30 mouse cellular contexts compared by ENCODE assay signal in the genomic region with DNA sequence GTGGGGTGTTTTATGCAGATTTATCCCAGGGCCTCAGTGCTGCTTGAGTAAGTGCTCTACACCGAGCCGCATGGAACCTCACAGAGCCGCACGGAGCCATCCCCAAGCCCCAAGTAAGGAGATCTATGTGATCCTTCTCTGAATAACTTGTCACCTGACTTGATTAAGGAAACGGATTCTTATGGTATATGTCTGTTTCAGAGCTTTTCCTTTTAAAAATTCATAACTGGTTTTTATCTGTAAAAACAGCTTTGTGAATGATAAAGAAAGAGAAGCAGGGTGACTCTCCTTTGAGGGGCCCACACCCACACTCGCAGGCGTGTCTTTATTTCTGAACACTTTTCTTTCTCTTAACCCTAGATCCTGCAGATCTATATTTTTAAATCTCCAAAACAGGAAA. TPM values are rescaled to one million over a fixed set of nuclear protein-coding genes. Genes with fewer than 3 reads are reported as not detected.
A peak's percentile ranks its signal among the peaks of the same experiment; 100 is the strongest.
DNase-seq lines count a peak whose midpoint lies in the region; ATAC-seq and TF ChIP-seq lines count a peak whose summit lies in the region.
"Had no signal": no experiment of that assay in that cellular context is flagged by ENCODE, and none has a peak within 500 bp of the region (broad histone marks: within the 10 kb centered on the region; RNA-seq: fewer than 3 reads in every experiment).

No protein-coding gene starts in this region.

- H3K4me3 ChIP-seq in E14TG2a.4 (replicated peaks; ENCODE audit: low read length), result 0 out of 2 replicates have a peak overlapping the region, but pooled peaks have one; percentile 37
- H3K4me3 ChIP-seq in liver, embryonic 11.5 days (ENCODE audit: low read depth, low read length), result no peak overlapping the region
- no peak overlapping the region for H3K4me3 ChIP-seq in liver, postnatal 0 days (ENCODE audit: low read depth, low read length)
- H3K4me3 ChIP-seq in forebrain, embryonic 10.5 days, result no peak overlapping the region
- H3K4me3 ChIP-seq: embryonic facial prominence, embryonic 10.5 days; forebrain, embryonic 13.5 days; heart, embryonic 10.5 days; left cerebral cortex, adult 2 months; limb, embryonic 15.5 days; midbrain, embryonic 12.5 days had no signal

- peak; percentile 32 for DNase-seq in c-Kit-negative CD71-positive TER-119-positive erythroid progenitor cells, embryonic 14.5 days (ENCODE audit: low read depth, low spot score)
- DNase-seq in liver, embryonic 11.5 days (ENCODE audit: low spot score), result no peak
- DNase-seq in liver, postnatal 0 days, result no peak
- DNase-seq in forebrain, embryonic 10.5 days (ENCODE audit: extremely low spot score, low spot score), result no peak
- DNase-seq: adrenal gland, postnatal 14 days; cerebellum, adult 11-12 months; cerebellum, postnatal 10 days; heart, postnatal 4 days; kidney, adult 2 months; kidney, postnatal 25 days; left cerebral cortex, postnatal 4 days; lung, postnatal 4 days; thymus, adult 18-20 months had no signal

- H3K27me3 ChIP-seq in E14TG2a.4 (ENCODE audit: insufficient read depth, low read length), result no peaks in the 10 kb centered on the region
- no peaks in the 10 kb centered on the region for H3K27me3 ChIP-seq in liver, embryonic 11.5 days (replicated peaks; ENCODE audit: control insufficient read depth, insufficient read depth, low read length)
- no peaks in the 10 kb centered on the region for H3K27me3 ChIP-seq in liver, postnatal 0 days (ENCODE audit: insufficient read depth, low read length)
- no peaks in the 10 kb centered on the region for H3K27me3 ChIP-seq in forebrain, embryonic 10.5 days (ENCODE audit: poor library complexity, severe bottlenecking)
- H3K27me3 ChIP-seq: limb, embryonic 15.5 days; midbrain, embryonic 12.5 days had no signal

- H3K4me2 ChIP-seq in liver, embryonic 11.5 days, result peak overlapping the region; percentile 43
- peak overlapping the region; percentile 40 for H3K4me2 ChIP-seq in liver, postnatal 0 days (ENCODE audit: low read depth, low read length)
- H3K4me2 ChIP-seq: forebrain, embryonic 13.5 days; hindbrain, embryonic 14.5 days; limb, embryonic 15.5 days; midbrain, embryonic 12.5 days had no signal

- H3K4me1 ChIP-seq in E14TG2a.4 (replicated peaks; ENCODE audit: low read depth, low read length), result peaks cover 86% of the 10 kb centered on the region
- H3K4me1 ChIP-seq in liver, embryonic 11.5 days (replicated peaks; ENCODE audit: control insufficient read depth, insufficient read depth, low read length), result peaks cover 59% of the 10 kb centered on the region
- peaks cover 35% of the 10 kb centered on the region for H3K4me1 ChIP-seq in liver, postnatal 0 days (ENCODE audit: insufficient read depth)
- H3K4me1 ChIP-seq in forebrain, embryonic 10.5 days, result peaks cover 4% of the 10 kb centered on the region; the same call in 1 of the 2 replicates
- H3K4me1 ChIP-seq: embryonic facial prominence, embryonic 10.5 days; forebrain, embryonic 13.5 days; limb, embryonic 15.5 days; midbrain, embryonic 12.5 days had no signal

- 0 out of 2 replicates have a peak, but pooled peaks have one; percentile 2 for TF ChIP-seq CTCF in E14TG2a.4 (conservative IDR thresholded peaks at IDR 0.05; ENCODE audit: low read length)
- no peak for TF ChIP-seq CTCF in liver, postnatal 0 days (IDR thresholded peaks at IDR 0.05; ENCODE audit: low read depth)

- 61% methylated on average over 7 of the region's 7 CpGs for WGBS in liver, embryonic 11.5 days
- 66% methylated on average over 7 of the region's 7 CpGs for WGBS in liver, postnatal 0 days (ENCODE audit: insufficient replicate concordance)
- WGBS in forebrain, embryonic 10.5 days, result 93% methylated on average over 7 of the region's 7 CpGs

- H3K9ac ChIP-seq in liver, embryonic 11.5 days (ENCODE audit: low read depth, low read length), result no peak overlapping the region; the same call in 1 of the 2 replicates
- no peak overlapping the region for H3K9ac ChIP-seq in liver, postnatal 0 days (replicated peaks)
- H3K9ac ChIP-seq: forebrain, embryonic 13.5 days; hindbrain, embryonic 14.5 days; limb, embryonic 15.5 days; midbrain, embryonic 12.5 days had no signal

- peak; percentile 69 for ATAC-seq in liver, embryonic 11.5 days (replicated peaks; ENCODE audit: low FRiP score)
- peak; percentile 51 for ATAC-seq in liver, postnatal 0 days
- ATAC-seq in frontal cortex, adult (ENCODE audit: low TSS enrichment), result no peak
- no peak for ATAC-seq in megakaryocyte, adult 5-6 weeks (ENCODE audit: poor library complexity, severe bottlenecking)
- ATAC-seq: CD4-positive, CD25-positive, alpha-beta regulatory T cell, adult 4 months; forebrain, embryonic 13.5 days had no signal

- peaks cover 26% of the 10 kb centered on the region for H3K36me3 ChIP-seq in E14TG2a.4 (ENCODE audit: insufficient read depth, low read length)
- peaks cover 2% of the 10 kb centered on the region; the same call in 1 of the 2 replicates for H3K36me3 ChIP-seq in liver, embryonic 11.5 days (ENCODE audit: control insufficient read depth, insufficient read depth, low read length)
- no peaks in the 10 kb centered on the region for H3K36me3 ChIP-seq in liver, postnatal 0 days (replicated peaks; ENCODE audit: insufficient read depth, low read length)
- H3K36me3 ChIP-seq in forebrain, embryonic 10.5 days (replicated peaks), result no peaks in the 10 kb centered on the region
- H3K36me3 ChIP-seq: embryonic facial prominence, embryonic 10.5 days; heart, embryonic 10.5 days; limb, embryonic 15.5 days; midbrain, embryonic 12.5 days had no signal

- no peaks in the 10 kb centered on the region for H3K9me3 ChIP-seq in E14TG2a.4 (ENCODE audit: low read length)
- H3K9me3 ChIP-seq in liver, embryonic 11.5 days (ENCODE audit: control insufficient read depth, low read length), result no peaks in the 10 kb centered on the region
- H3K9me3 ChIP-seq in liver, postnatal 0 days (ENCODE audit: low read length), result no peaks in the 10 kb centered on the region
- H3K9me3 ChIP-seq in forebrain, embryonic 10.5 days, result no peaks in the 10 kb centered on the region
- H3K9me3 ChIP-seq: embryonic facial prominence, embryonic 10.5 days; forebrain, embryonic 13.5 days; heart, embryonic 10.5 days; limb, embryonic 15.5 days; midbrain, embryonic 12.5 days had no signal

- peak; percentile 84 for TF ChIP-seq EP300 in liver, postnatal 0 days (IDR thresholded peaks at IDR 0.05; ENCODE audit: low read depth)

- H3K27ac ChIP-seq in liver, embryonic 11.5 days (ENCODE audit: low read depth, low read length), result peak overlapping the region; percentile 91
- H3K27ac ChIP-seq in liver, postnatal 0 days (ENCODE audit: low read depth), result peak overlapping the region; percentile 53; the same call in 1 of the 2 replicates
- no peak overlapping the region for H3K27ac ChIP-seq in forebrain, embryonic 10.5 days
- H3K27ac ChIP-seq: embryonic facial prominence, embryonic 10.5 days; forebrain, embryonic 13.5 days; heart, embryonic 10.5 days; hindbrain, embryonic 14.5 days; left cerebral cortex, adult 2 months; limb, embryonic 15.5 days; midbrain, embryonic 12.5 days had no signal

RNA-seq across cellular contexts. Expression of gene Spn, which starts 1.5 kb away (rescaled TPM):
- polyA plus RNA-seq in liver, embryonic 11.5 days (2014; fragmentation: Nextera tagmentation; extraction: Ambion mirVana), result 12.7 and 14.4 TPM in 2 replicates
- polyA plus RNA-seq in liver, postnatal 0 days (2015; fragmentation: Nextera tagmentation; extraction: Ambion mirVana), result 4.9 and 5.6 TPM in 2 replicates
- polyA plus RNA-seq in forebrain, embryonic 10.5 days (2016; fragmentation: Nextera tagmentation; extraction: Ambion mirVana), result 0.07 and 0.10 TPM in 2 replicates
- total RNA-seq in megakaryocyte, adult 5-6 weeks (2015), result 74.6 and 82.8 TPM in 2 replicates
- total RNA-seq in megakaryocyte, adult 5-6 weeks (2017), result 241 and 246 TPM in 2 replicates
- polyA plus RNA-seq: hindbrain, embryonic 14.5 days had no signal

RNA-seq across cellular contexts. Expression of gene Qprt, which starts 17.1 kb away (rescaled TPM):
- polyA plus RNA-seq in liver, embryonic 11.5 days (2014; fragmentation: Nextera tagmentation; extraction: Ambion mirVana), result 43.8 and 44.2 TPM in 2 replicates
- 148 and 151 TPM in 2 replicates for polyA plus RNA-seq in liver, postnatal 0 days (2015; fragmentation: Nextera tagmentation; extraction: Ambion mirVana)
- polyA plus RNA-seq in forebrain, embryonic 10.5 days (2016; fragmentation: Nextera tagmentation; extraction: Ambion mirVana), result 11.3 and 12.3 TPM in 2 replicates
- total RNA-seq in megakaryocyte, adult 5-6 weeks (2015), result 2.0 and 3.3 TPM in 2 replicates
- total RNA-seq in megakaryocyte, adult 5-6 weeks (2017), result 1.1 and 2.8 TPM in 2 replicates

RNA-seq across cellular contexts. Expression of gene AI467606, which starts 47.9 kb away (rescaled TPM):
- 12.3 and 13.7 TPM in 2 replicates for polyA plus RNA-seq in liver, embryonic 11.5 days (2014; fragmentation: Nextera tagmentation; extraction: Ambion mirVana)
- 7.6 and 8.1 TPM in 2 replicates for polyA plus RNA-seq in liver, postnatal 0 days (2015; fragmentation: Nextera tagmentation; extraction: Ambion mirVana)
- polyA plus RNA-seq in forebrain, embryonic 10.5 days (2016; fragmentation: Nextera tagmentation; extraction: Ambion mirVana), result 0.74 TPM in 2 replicates
- 65.9 and 71.1 TPM in 2 replicates for total RNA-seq in megakaryocyte, adult 5-6 weeks (2015)
- 46.6 and 49.2 TPM in 2 replicates for total RNA-seq in megakaryocyte, adult 5-6 weeks (2017)

RNA-seq across cellular contexts. Expression of gene Zg16, which starts 52.0 kb away (rescaled TPM):
- not detected in 2 replicates for polyA plus RNA-seq in liver, embryonic 11.5 days (2014; fragmentation: Nextera tagmentation; extraction: Ambion mirVana)
- polyA plus RNA-seq in liver, postnatal 0 days (2015; fragmentation: Nextera tagmentation; extraction: Ambion mirVana), result 0.59 and 1.8 TPM in 2 replicates
- not detected in 2 replicates for polyA plus RNA-seq in forebrain, embryonic 10.5 days (2016; fragmentation: Nextera tagmentation; extraction: Ambion mirVana)
- total RNA-seq in megakaryocyte, adult 5-6 weeks (2015), result 0.96 TPM in 1 of 2 replicates, not detected in the other
- total RNA-seq in megakaryocyte, adult 5-6 weeks (2017), result not detected in 2 replicates
- total RNA-seq: adrenal gland, postnatal 14 days; ES-E14; gastrocnemius, adult 8-10 months; heart, postnatal 4 days; layer of hippocampus, adult 8-10 months; left cerebral cortex, adult 2 months; left cerebral cortex, postnatal 4 days; monocyte, adult 5-6 weeks; neutrophil, adult 5-6 weeks had no signal
- polyA plus RNA-seq: embryonic facial prominence, embryonic 10.5 days; forebrain, embryonic 13.5 days; heart, embryonic 10.5 days; hindbrain, embryonic 14.5 days; kidney, adult 2 months; limb, embryonic 15.5 days; lung, embryonic 16.5 days; midbrain, embryonic 12.5 days had no signal

RNA-seq across cellular contexts. Expression of gene Cd2bp2, which starts 56.8 kb away (rescaled TPM):
- polyA plus RNA-seq in liver, embryonic 11.5 days (2014; fragmentation: Nextera tagmentation; extraction: Ambion mirVana), result 50.3 and 59.5 TPM in 2 replicates
- polyA plus RNA-seq in liver, postnatal 0 days (2015; fragmentation: Nextera tagmentation; extraction: Ambion mirVana), result 11.5 and 14.0 TPM in 2 replicates
- polyA plus RNA-seq in forebrain, embryonic 10.5 days (2016; fragmentation: Nextera tagmentation; extraction: Ambion mirVana), result 111 and 114 TPM in 2 replicates
- 16.1 and 19.0 TPM in 2 replicates for total RNA-seq in megakaryocyte, adult 5-6 weeks (2015)
- 51.8 and 57.5 TPM in 2 replicates for total RNA-seq in megakaryocyte, adult 5-6 weeks (2017)

Comparison
In these comparisons a context has a peak if more than half of its experiments do, and no peak if none do; other contexts are left out.
1. ATAC-seq: peak in liver, embryonic 11.5 days (single experiment) and liver, postnatal 0 days (single experiment); none in frontal cortex, adult (single experiment) and megakaryocyte, adult 5-6 weeks (single experiment).